Mouse (Mus musculus): ENCODE data around the gene Serpina3m. TPM values are rescaled to one million over a fixed set of nuclear protein-coding genes. Genes with fewer than 3 reads are reported as not detected.
"Not testable (repeated sequence)": the region's sequence is repeated elsewhere in the genome, so short reads cannot be mapped to it uniquely, and the experiment has no call there.

The Serpina3m gene
- total RNA-seq (2014; rRNA removed; ENCODE audit: low replicate concordance) (1.4 TPM in 1 of 2 replicates, not detected in the other), polyA plus RNA-seq (2015; fragmentation: Nextera tagmentation; extraction: Ambion mirVana) (not detected in 2 replicates)

- not testable (repeated sequence) for H3K27ac ChIP-seq (ENCODE audit: low read depth); H3K9ac ChIP-seq (replicated peaks; ENCODE audit: low read depth, low read length); H3K27me3 ChIP-seq (ENCODE audit: control insufficient read depth, insufficient read depth, low read length); H3K4me1 ChIP-seq (ENCODE audit: control insufficient read depth, insufficient read depth); DNase-seq (ENCODE audit: low spot score); H3K4me2 ChIP-seq (ENCODE audit: low read depth, low read length); H3K36me3 ChIP-seq (replicated peaks; ENCODE audit: control insufficient read depth, insufficient read depth, low read length); H3K4me3 ChIP-seq (ENCODE audit: low read depth, low read length); ATAC-seq (ENCODE audit: insufficient read depth, low read depth); H3K9me3 ChIP-seq (replicated peaks; ENCODE audit: control insufficient read depth, low read length)
- WGBS, result 49% methylated on average over 3 of the region's 3 CpGs
Measured at GRCm38 (mm10) chr12:104338226-104338625, at the start of gene Serpina3m, which contains the start of gene Serpina3k. TSS of gene Serpina3m (plus strand) at chr12:104338486. TSS of gene Serpina3k (plus strand) at chr12:104338486.

DNA sequence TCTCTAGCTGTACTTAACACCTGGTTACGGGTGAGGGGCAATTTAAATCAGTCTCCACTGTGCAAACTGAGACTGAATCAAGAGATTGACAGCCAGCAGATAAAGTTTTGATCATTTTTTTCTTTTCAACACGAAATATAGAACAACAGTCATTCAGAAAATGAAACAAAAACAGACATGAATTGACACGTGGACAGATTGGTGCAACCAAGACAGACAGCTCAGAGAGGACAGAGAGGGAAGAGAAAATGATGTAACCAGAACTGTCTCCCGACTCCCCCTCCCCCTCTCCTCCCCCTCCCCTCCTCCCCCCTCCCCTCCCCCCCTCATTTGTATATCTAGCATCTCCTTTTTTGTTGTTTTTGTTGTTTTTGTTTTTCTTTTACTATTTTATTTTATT, 48.4 kb upstream of the Serpina3m start:
- Histone ChIP-seq H3K4me2 (ENCODE audit: low read depth, low read length) (no peak overlapping the region), H3K27ac (ENCODE audit: low read depth) (no peak overlapping the region), H3K9me3 (replicated peaks; ENCODE audit: control insufficient read depth, low read length) (no peaks in the 10 kb centered on the region), H3K4me1 (ENCODE audit: control insufficient read depth, insufficient read depth) (no peaks in the 10 kb centered on the region), H3K9ac (replicated peaks; ENCODE audit: low read depth, low read length) (no peak overlapping the region), H3K27me3 (ENCODE audit: control insufficient read depth, insufficient read depth, low read length) (no peaks in the 10 kb centered on the region), H3K4me3 (ENCODE audit: low read depth, low read length) (no peak overlapping the region), H3K36me3 (replicated peaks; ENCODE audit: control insufficient read depth, insufficient read depth, low read length) (no peaks in the 10 kb centered on the region)
- DNase-seq (ENCODE audit: low spot score) (no peak), ATAC-seq (ENCODE audit: insufficient read depth, low read depth) (no peak)
- TF ChIP-seq CTCF (IDR thresholded peaks at IDR 0.05; ENCODE audit: low read depth), result no peak
- WGBS, result 44% methylated on average over 4 of the region's 4 CpGs

DNA sequence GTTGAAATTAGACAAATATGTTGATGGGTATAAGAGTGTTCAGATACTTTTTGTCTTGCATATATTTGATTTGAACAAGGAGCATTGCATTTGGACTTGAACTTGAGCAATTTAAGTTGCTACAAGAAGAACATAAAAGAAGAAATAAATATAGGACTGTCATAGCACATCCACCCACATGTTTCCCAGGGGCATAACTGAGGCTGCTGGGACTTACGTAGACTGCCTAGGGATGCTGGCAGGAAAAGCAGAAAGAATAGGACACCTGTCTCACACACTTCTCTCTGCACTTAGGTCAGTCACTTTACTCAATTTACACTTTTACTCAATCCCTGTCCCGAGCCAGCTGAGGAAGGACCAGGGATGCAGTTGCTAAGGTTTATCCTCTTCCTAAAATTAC, 44.3 kb upstream of the Serpina3m start:
- H3K27me3 ChIP-seq (ENCODE audit: control insufficient read depth, insufficient read depth, low read length), result no peaks in the 10 kb centered on the region
- H3K36me3 ChIP-seq (replicated peaks; ENCODE audit: control insufficient read depth, insufficient read depth, low read length), result no peaks in the 10 kb centered on the region
- H3K9ac ChIP-seq (replicated peaks; ENCODE audit: low read depth, low read length), result no peak overlapping the region
- DNase-seq (ENCODE audit: low spot score), result no peak
- ATAC-seq (ENCODE audit: insufficient read depth, low read depth), result no peak
- TF ChIP-seq CTCF (IDR thresholded peaks at IDR 0.05; ENCODE audit: low read depth), result no peak
- no peak for TF ChIP-seq EP300 (IDR thresholded peaks at IDR 0.05; ENCODE audit: low read depth)
- no peaks in the 10 kb centered on the region for H3K4me1 ChIP-seq (ENCODE audit: control insufficient read depth, insufficient read depth)
- H3K4me2 ChIP-seq (ENCODE audit: low read depth, low read length), result no peak overlapping the region
- H3K9me3 ChIP-seq (replicated peaks; ENCODE audit: control insufficient read depth, low read length), result no peaks in the 10 kb centered on the region
- H3K27ac ChIP-seq (ENCODE audit: low read depth), result no peak overlapping the region
- no peak overlapping the region for H3K4me3 ChIP-seq (ENCODE audit: low read depth, low read length)
- 69% methylated on average over 2 of the region's 2 CpGs for WGBS

GRCm38 (mm10) chr12:104298049-104298448, 40.2 kb upstream of the Serpina3m start:
- no peak for TF ChIP-seq CTCF (IDR thresholded peaks at IDR 0.05; ENCODE audit: low read depth)
- TF ChIP-seq EP300 (IDR thresholded peaks at IDR 0.05; ENCODE audit: low read depth), result no peak
- H3K27me3 ChIP-seq (ENCODE audit: control insufficient read depth, insufficient read depth, low read length), result no peaks in the 10 kb centered on the region
- H3K36me3 ChIP-seq (replicated peaks; ENCODE audit: control insufficient read depth, insufficient read depth, low read length), result no peaks in the 10 kb centered on the region
- H3K9ac ChIP-seq (replicated peaks; ENCODE audit: low read depth, low read length), result no peak overlapping the region
- H3K4me2 ChIP-seq (ENCODE audit: low read depth, low read length), result no peak overlapping the region
- H3K4me1 ChIP-seq (ENCODE audit: control insufficient read depth, insufficient read depth), result no peaks in the 10 kb centered on the region
- 78% methylated on average over 2 of the region's 2 CpGs for WGBS
- H3K27ac ChIP-seq (ENCODE audit: low read depth), result no peak overlapping the region
- DNase-seq (ENCODE audit: low spot score) (no peak), ATAC-seq (ENCODE audit: insufficient read depth, low read depth) (no peak)
- no peak overlapping the region for H3K4me3 ChIP-seq (ENCODE audit: low read depth, low read length)
- no peaks in the 10 kb centered on the region for H3K9me3 ChIP-seq (replicated peaks; ENCODE audit: control insufficient read depth, low read length)

DNA sequence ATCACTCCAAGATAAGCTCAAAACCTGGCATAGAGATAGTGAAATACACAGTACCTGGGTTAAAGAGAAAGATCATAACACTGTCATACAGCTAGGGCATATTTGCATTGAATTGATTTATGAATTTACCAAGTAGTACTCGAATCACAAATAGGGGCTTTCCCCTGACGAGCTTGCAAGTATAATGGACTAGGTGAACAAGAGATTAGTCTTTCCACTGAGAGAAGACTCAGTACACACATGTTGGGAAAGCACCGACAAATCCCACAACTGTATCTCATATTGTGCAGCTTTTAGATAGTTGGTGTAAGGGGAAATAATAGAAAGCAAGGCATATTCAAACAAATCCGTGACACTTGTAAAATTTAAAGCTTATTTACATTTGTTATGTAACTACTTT, 32.3 kb upstream of the Serpina3m start:
- H3K9me3 ChIP-seq (replicated peaks; ENCODE audit: control insufficient read depth, low read length), result no peaks in the 10 kb centered on the region

GRCm38 (mm10) chr12:104314253-104314652, 24.0 kb upstream of the Serpina3m start, which contains the start of gene Serpina3j:
TSS of gene Serpina3j (plus strand) at chr12:104314553.
- TF ChIP-seq EP300 (IDR thresholded peaks at IDR 0.05; ENCODE audit: low read depth) (no peak), CTCF (IDR thresholded peaks at IDR 0.05; ENCODE audit: low read depth) (no peak)
- no peak within 1 kb of the TSS for H3K4me2 ChIP-seq (ENCODE audit: low read depth, low read length)
- no peak within 1 kb of the TSS for H3K9ac ChIP-seq (replicated peaks; ENCODE audit: low read depth, low read length)
- H3K27me3 ChIP-seq (ENCODE audit: control insufficient read depth, insufficient read depth, low read length), result no peaks in the 10 kb centered on the region
- no peak within 1 kb of the TSS for H3K27ac ChIP-seq (ENCODE audit: low read depth)
- DNase-seq (ENCODE audit: low spot score) (no peak), ATAC-seq (ENCODE audit: insufficient read depth, low read depth) (no peak)
- H3K9me3 ChIP-seq (replicated peaks; ENCODE audit: control insufficient read depth, low read length), result 0 out of 2 replicates have a peak, but pooled peaks cover 2% of the 10 kb centered on the region
- H3K4me3 ChIP-seq (ENCODE audit: low read depth, low read length), result no peak within 1 kb of the TSS
- no peaks in the 10 kb centered on the region for H3K36me3 ChIP-seq (replicated peaks; ENCODE audit: control insufficient read depth, insufficient read depth, low read length)
- H3K4me1 ChIP-seq (ENCODE audit: control insufficient read depth, insufficient read depth), result no peaks in the 10 kb centered on the region
- WGBS, result 60% methylated on average over 1 of the region's 1 CpGs

More for the DNA sequence above, 32.3 kb upstream of the Serpina3m start:
- no peak for TF ChIP-seq CTCF (IDR thresholded peaks at IDR 0.05; ENCODE audit: low read depth)
- no peak for TF ChIP-seq EP300 (IDR thresholded peaks at IDR 0.05; ENCODE audit: low read depth)
- Histone ChIP-seq H3K4me3 (ENCODE audit: low read depth, low read length) (no peak overlapping the region), H3K36me3 (replicated peaks; ENCODE audit: control insufficient read depth, insufficient read depth, low read length) (no peaks in the 10 kb centered on the region), H3K4me1 (ENCODE audit: control insufficient read depth, insufficient read depth) (no peaks in the 10 kb centered on the region), H3K4me2 (ENCODE audit: low read depth, low read length) (no peak overlapping the region), H3K9ac (replicated peaks; ENCODE audit: low read depth, low read length) (no peak overlapping the region), H3K27ac (ENCODE audit: low read depth) (no peak overlapping the region), H3K27me3 (ENCODE audit: control insufficient read depth, insufficient read depth, low read length) (no peaks in the 10 kb centered on the region)
- no peak for DNase-seq (ENCODE audit: low spot score)
- WGBS, result 73% methylated on average over 4 of the region's 4 CpGs
- no peak for ATAC-seq (ENCODE audit: insufficient read depth, low read depth)

All from heart, postnatal 0 days (tissue).